Mouse (Mus musculus) small intestine, adult 2 months (tissue): Measurements from ENCODE around the gene Hipk4. TPM values are rescaled to one million over a fixed set of nuclear protein-coding genes. Genes with fewer than 3 reads are reported as not detected.

Source experiments
- H3K27ac ChIP-seq: fragments of 200-500 bp; 2 replicates; pipeline ENCODE4 v1.5.1; 2012; ENCODE audit warnings: low read depth, low read length, control low read depth, inconsistent platforms; ENCODE audit not compliant: insufficient read depth
- H3K27me3 ChIP-seq: fragments of 200-500 bp; 2 replicates; pipeline ENCODE4 v1.6.1; 2012; ENCODE audit warnings: mild to moderate bottlenecking, moderate library complexity, low read length, inconsistent platforms; ENCODE audit not compliant: control insufficient read depth, insufficient read depth
- H3K36me3 ChIP-seq: fragments of 200-500 bp; 2 replicates; pipeline ENCODE4 v1.6.1; 2012; ENCODE audit warnings: mild to moderate bottlenecking, low read length, control low read depth, inconsistent platforms; ENCODE audit not compliant: control insufficient read depth, insufficient read depth
- H3K4me1 ChIP-seq: fragments of 200-500 bp; 2 replicates; pipeline ENCODE4 v1.6.1; 2012; ENCODE audit warnings: low read length, inconsistent platforms, mixed read lengths; ENCODE audit not compliant: control insufficient read depth, insufficient read depth, insufficient read length
- H3K4me3 ChIP-seq: fragments of 200-500 bp; 2 replicates; pipeline ENCODE4 v1.5.1; 2012; ENCODE audit warnings: low read depth, mild to moderate bottlenecking, control low read depth, inconsistent platforms, low read length, moderate library complexity
- CTCF ChIP-seq: fragments of 200-500 bp; IDR thresholded peaks from 2 replicates; pipeline ENCODE4 v1.5.1; 2012; ENCODE audit warnings: low read depth, mild to moderate bottlenecking, control low read depth, inconsistent platforms, low read length, moderate library complexity, mixed read lengths; ENCODE audit not compliant: insufficient replicate concordance, insufficient read length; ENCODE audit errors: extremely low read depth
- POLR2A ChIP-seq: fragments of 200-500 bp; IDR thresholded peaks from 2 replicates; pipeline ENCODE4 v1.6.1; 2012; ENCODE audit warnings: low read depth, mild to moderate bottlenecking, control low read depth, inconsistent platforms, low read length, moderate library complexity
- WGBS: fragments of 180-500 bp; shearing (Covaris S2); methylation state at CpG from one replicate; pipeline ENCODE4 v1.1.7; 2018; 5-methylcytosine and 5-hydroxymethylcytosine counted together
- polyA plus RNA-seq: library from polyadenylated mRNA; depleted of rRNA; stranded (reverse); fragments of >200 nt; gene quantifications from 2 replicates; pipeline ENCODE4 v1.2.3, GENCODE M21; 2012

The Hipk4 gene
- polyA plus RNA-seq, 1 experiment: 0.72 TPM

GRCm38 (mm10) chr7:27499036-27499435 is 24.0 kb upstream of the Hipk4 start, which contains the start of gene Prx:
Gene Prx, plus strand, starts transcription at chr7:27499324.
- H3K27ac ChIP-seq: no peak within 1 kb of the TSS
- no peaks in the 10 kb centered on the region for H3K36me3 ChIP-seq
- no peak within 1 kb of the TSS for H3K4me3 ChIP-seq
- WGBS: 69% methylated on average over 3 of the region's 3 CpGs
- no peak for TF ChIP-seq POLR2A
- no peak for TF ChIP-seq CTCF
- no peaks in the 10 kb centered on the region for H3K27me3 ChIP-seq
- peaks cover 5% of the 10 kb centered on the region; the same call in 1 of the 2 replicates for H3K4me1 ChIP-seq

- Histone ChIP-seq H3K27ac (no peak overlapping the region), H3K4me1 (peaks cover 5% of the 10 kb centered on the region; the same call in 1 of the 2 replicates), H3K27me3 (no peaks in the 10 kb centered on the region), H3K4me3 (no peak overlapping the region), H3K36me3 (no peaks in the 10 kb centered on the region)
- no peak for TF ChIP-seq POLR2A
- TF ChIP-seq CTCF: no peak
- 69% methylated on average over 4 of the region's 4 CpGs for WGBS
Observed at GRCm38 (mm10) chr7:27501620-27502019, 21.4 kb upstream of the Hipk4 start.

- Histone ChIP-seq H3K4me1 (peaks cover 10% of the 10 kb centered on the region; the same call in 1 of the 2 replicates), H3K4me3 (no peak overlapping the region), H3K27me3 (no peaks in the 10 kb centered on the region), H3K36me3 (no peaks in the 10 kb centered on the region), H3K27ac (no peak overlapping the region)
- no peak for TF ChIP-seq POLR2A
- TF ChIP-seq CTCF: no peak
- WGBS: 61% methylated on average over 9 of the region's 9 CpGs
Observed at GRCm38 (mm10) chr7:27506765-27507370, 16.2 kb upstream of the Hipk4 start.

GRCm38 (mm10) chr7:27507711-27508647 is 15.1 kb upstream of the Hipk4 start:
- no peaks in the 10 kb centered on the region for H3K36me3 ChIP-seq
- under 1% methylated on average over 53 of the region's 54 CpGs for WGBS

GRCm38 (mm10) chr7:27508648-27509005 is 14.4 kb upstream of the Hipk4 start:
- TF ChIP-seq CTCF (peak; percentile 75; the same call in 1 of the 2 replicates), POLR2A (no peak)
- 13% methylated on average over 6 of the region's 6 CpGs for WGBS
- no peak overlapping the region for H3K4me3 ChIP-seq
- peaks cover 5% of the 10 kb centered on the region; the same call in 1 of the 2 replicates for H3K4me1 ChIP-seq
- H3K27ac ChIP-seq: peak overlapping the region; percentile 80
- H3K36me3 ChIP-seq: no peaks in the 10 kb centered on the region
- H3K27me3 ChIP-seq: no peaks in the 10 kb centered on the region

More at GRCm38 (mm10) chr7:27507711-27508647, 15.1 kb upstream of the Hipk4 start:
- Histone ChIP-seq H3K27me3 (no peaks in the 10 kb centered on the region), H3K4me1 (peaks cover 8% of the 10 kb centered on the region; the same call in 1 of the 2 replicates), H3K27ac (peak overlapping the region; percentile 97), H3K4me3 (peak overlapping the region; percentile 83)
- TF ChIP-seq CTCF: no peak
- TF ChIP-seq POLR2A: peak; percentile 56

- TF ChIP-seq CTCF (no peak), POLR2A (no peak)
- Histone ChIP-seq H3K27ac (no peak overlapping the region), H3K27me3 (no peaks in the 10 kb centered on the region), H3K4me3 (no peak overlapping the region), H3K36me3 (no peaks in the 10 kb centered on the region), H3K4me1 (peaks cover 6% of the 10 kb centered on the region)
- whole genome bisulfite sequencing: 96% methylated on average over 2 of the region's 2 CpGs
Observed at GRCm38 (mm10) chr7:27510809-27511208, 12.3 kb upstream of the Hipk4 start.

GRCm38 (mm10) chr7:27514961-27515360 is 8.1 kb upstream of the Hipk4 start:
- peaks cover 2% of the 10 kb centered on the region; the same call in 1 of the 2 replicates for H3K4me1 ChIP-seq
- no peak for TF ChIP-seq CTCF
- TF ChIP-seq POLR2A: no peak
- no peak overlapping the region for H3K4me3 ChIP-seq
- no peaks in the 10 kb centered on the region for H3K36me3 ChIP-seq
- H3K27ac ChIP-seq: no peak overlapping the region
- H3K27me3 ChIP-seq: no peaks in the 10 kb centered on the region
- 67% methylated on average over 9 of the region's 9 CpGs for WGBS
